Mouse (Mus musculus): Measurements from ENCODE around the gene Cts6.
A peak's percentile ranks its signal among the peaks of the same experiment; 100 is the strongest.
"Not testable (repeated sequence)": the region's sequence is repeated elsewhere in the genome, so short reads cannot be mapped to it uniquely, and the experiment has no call there.

Gene Cts6

GRCm38 (mm10) chr13:61203310-61203709 lies at the start of gene Cts6:
Cts6 (minus strand) TSS chr13:61203410.
- no peak for DNase-seq

DNA sequence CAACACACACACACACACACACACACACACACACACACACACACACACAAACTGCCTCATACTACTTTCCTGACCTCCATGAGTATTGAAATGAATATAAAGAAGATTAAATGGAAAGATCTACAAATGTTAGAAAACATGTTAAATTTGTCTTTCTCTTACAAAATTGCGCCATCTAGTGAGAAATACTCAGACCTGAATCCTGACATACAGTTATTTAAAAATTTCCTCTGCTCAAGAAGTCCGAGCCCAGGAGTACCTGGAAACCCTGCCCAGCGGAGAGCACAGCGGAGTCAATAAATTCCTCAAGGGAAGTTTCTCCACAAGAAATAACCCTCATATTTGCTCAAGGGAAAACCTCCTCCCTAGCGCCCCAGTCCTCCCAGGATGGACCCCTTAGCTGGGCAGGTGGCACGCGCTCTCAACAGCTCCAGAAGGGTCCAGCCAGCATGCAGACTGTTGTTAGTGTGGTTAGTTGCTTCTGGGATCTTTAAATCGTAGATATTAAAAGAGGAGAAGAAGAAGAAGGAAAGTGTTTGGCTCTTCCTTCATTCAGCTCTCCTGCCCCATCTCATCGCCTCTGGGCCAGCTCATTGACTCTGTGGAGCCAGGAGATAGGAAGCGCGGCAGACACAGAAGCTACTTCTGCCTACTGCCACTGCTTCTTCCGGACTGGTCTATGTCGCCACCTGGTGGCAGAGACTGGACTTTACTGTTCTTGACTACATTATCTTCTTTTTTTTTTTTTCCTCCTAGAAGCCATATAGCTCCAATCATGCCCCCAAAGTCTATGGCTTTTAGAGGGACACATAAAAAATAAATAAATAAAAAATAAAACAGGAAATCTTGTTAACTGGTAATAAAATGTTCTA lies 38.1 kb upstream of the Cts6 start:
- DNase-seq = peak; percentile 66

- DNase-seq = not testable (repeated sequence)
These were observed 17.9 kb downstream of the Cts6 start for GRCm38 (mm10) chr13:61185151-61185933.

DNA sequence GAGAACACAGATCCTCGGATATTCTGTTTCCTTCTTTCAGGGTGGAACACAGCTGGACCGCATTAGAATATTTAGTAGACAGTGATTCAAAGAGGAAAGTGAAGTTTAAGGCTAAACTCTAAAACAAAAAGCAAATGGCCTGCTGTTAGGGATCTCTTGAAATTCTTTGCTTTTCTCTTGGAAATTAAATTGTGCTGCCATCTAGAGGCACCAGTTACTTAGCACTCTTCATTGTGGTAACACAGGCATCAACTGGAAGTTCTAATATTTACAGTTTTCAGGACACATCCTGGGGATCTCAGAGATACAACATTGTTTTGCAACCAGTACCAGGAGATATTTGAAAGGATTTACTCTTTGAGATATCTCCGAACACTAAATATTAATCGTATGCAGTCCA lies 38.6 kb downstream of the Cts6 start:
- no peak for DNase-seq

GRCm38 (mm10) chr13:61164156-61164555 lies 39.1 kb downstream of the Cts6 start, which contains the start of gene Ctsr:
Ctsr (minus strand) TSS chr13:61164256.
- DNase-seq = no peak

All from kidney, adult 9 months (tissue).